Mouse (Mus musculus) neural tube, embryonic 11.5 days (tissue): ENCODE results near the gene Gtf2i. TPM values are rescaled to one million over a fixed set of nuclear protein-coding genes. Genes with fewer than 3 reads are reported as not detected.

ENCODE experiments used
- ATAC-seq: fragments of 200-750 bp; cut with Nextera tagmentation; 2 replicates; pipeline ENCODE4 v1.8.0; 2017; ENCODE audit warnings: moderate number of reproducible peaks, mild to moderate bottlenecking, moderate TSS enrichment, moderate library complexity; ENCODE audit not compliant: insufficient read depth, low FRiP score, low TSS enrichment
- DNase-seq: peaks from one replicate; pipeline ENCODE4 v3.0.0-alpha.2; 2015; ENCODE audit warnings: low spot score
- H3K27ac ChIP-seq: fragments of 300-500 bp; sonication (generic); 2 replicates; pipeline ENCODE4 v1.5.1; 2014; ENCODE audit warnings: low read depth, mild to moderate bottlenecking, low read length
- H3K27me3 ChIP-seq: fragments of 300-500 bp; sonication (generic); 2 replicates; pipeline ENCODE4 v1.6.1; 2014; ENCODE audit warnings: mild to moderate bottlenecking, low read length, mixed read lengths; ENCODE audit not compliant: control insufficient read depth, insufficient read depth
- H3K36me3 ChIP-seq: fragments of 300-500 bp; sonication (generic); 2 replicates; pipeline ENCODE4 v1.6.1; 2014; ENCODE audit warnings: mild to moderate bottlenecking, low read length, moderate library complexity, mixed read lengths; ENCODE audit not compliant: control insufficient read depth, insufficient read depth
- H3K4me1 ChIP-seq: fragments of 300-500 bp; sonication (generic); 2 replicates; pipeline ENCODE4 v1.6.1; 2014; ENCODE audit warnings: low read length, mixed read lengths; ENCODE audit not compliant: control insufficient read depth, insufficient read depth
- H3K4me2 ChIP-seq: fragments of 300-500 bp; sonication (generic); 2 replicates; pipeline ENCODE4 v1.6.1; 2014; ENCODE audit warnings: low read depth, mild to moderate bottlenecking, moderate library complexity
- H3K4me3 ChIP-seq: fragments of 300-500 bp; sonication (generic); 2 replicates; pipeline ENCODE4 v1.5.1; 2014; ENCODE audit warnings: low read depth, low read length
- H3K9ac ChIP-seq: fragments of 300-500 bp; sonication (generic); 2 replicates; pipeline ENCODE4 v1.6.1; 2014; ENCODE audit warnings: mild to moderate bottlenecking, low read length
- H3K9me3 ChIP-seq: fragments of 300-500 bp; sonication (generic); 2 replicates; pipeline ENCODE4 v1.6.1; 2016; ENCODE audit warnings: low read length; ENCODE audit not compliant: control insufficient read depth
- WGBS: fragments of 180-500 bp; shearing (Covaris S2); extraction: QIAGEN DNeasy Blood & Tissue Kit; methylation state at CpG from one replicate; pipeline ENCODE4 v1.1.7; 2014; 5-methylcytosine and 5-hydroxymethylcytosine counted together
- polyA plus RNA-seq: library from polyadenylated mRNA; unstranded; fragments of >200 nt; fragmentation: Nextera tagmentation; extraction: Ambion mirVana; gene quantifications from 2 replicates; pipeline ENCODE4 v1.2.1, GENCODE M21; 2014

Gtf2i gene
- polyA plus RNA-seq, 1 experiment from 2014 or later, result 193 TPM

DNA sequence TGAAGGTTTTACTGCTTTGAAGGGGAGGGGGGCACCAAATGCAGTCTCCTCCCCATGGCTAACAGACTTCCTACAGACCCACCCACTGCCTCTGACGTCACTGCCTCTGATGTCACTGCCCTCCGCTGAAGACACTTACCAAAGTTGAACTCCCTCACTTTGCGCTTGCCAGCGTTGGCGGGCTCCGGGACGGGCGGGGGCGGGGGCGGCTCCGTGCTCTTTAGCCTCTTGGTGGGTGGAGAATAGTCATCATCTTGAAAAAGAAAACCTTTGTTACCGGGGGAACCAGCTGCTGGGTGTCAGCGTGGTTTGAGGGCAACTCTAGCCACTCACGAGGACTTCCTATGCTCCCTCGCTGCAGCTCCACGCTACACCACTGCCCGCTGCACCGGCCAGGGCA, 48.2 kb downstream of the Gtf2i start:
- Histone ChIP-seq H3K9me3 (no peaks in the 10 kb centered on the region), H3K27ac (no peak overlapping the region), H3K4me1 (no peaks in the 10 kb centered on the region), H3K36me3 (peaks cover 54% of the 10 kb centered on the region), H3K4me2 (no peak overlapping the region), H3K4me3 (no peak overlapping the region), H3K9ac (no peak overlapping the region), H3K27me3 (no peaks in the 10 kb centered on the region)
- 89% methylated on average over 18 of the region's 18 CpGs for WGBS
- no peak for ATAC-seq
- DNase-seq, result peak; percentile 25

DNA sequence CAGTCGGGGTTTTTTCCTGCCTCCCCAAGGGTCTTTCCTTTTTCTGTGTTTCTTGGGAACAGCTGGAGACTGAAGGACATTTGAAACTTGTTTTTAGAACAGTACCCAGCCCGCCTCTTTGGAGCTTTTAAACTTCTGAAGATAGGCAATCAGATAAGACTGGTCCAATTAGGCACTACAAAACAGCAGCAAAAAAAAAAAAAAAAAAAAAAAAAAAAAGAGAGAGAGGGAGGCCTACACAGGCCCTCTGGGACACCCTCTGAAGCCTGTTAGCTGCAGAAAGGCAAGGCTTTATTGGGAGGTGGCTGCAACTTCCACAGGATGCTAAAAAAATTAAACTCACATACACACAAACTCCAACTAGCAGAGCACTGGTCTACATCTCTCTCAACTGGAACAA, 48.7 kb downstream of the Gtf2i start:
- H3K27ac ChIP-seq, result no peak overlapping the region
- no peak for DNase-seq
- H3K36me3 ChIP-seq, result peaks cover 56% of the 10 kb centered on the region
- H3K4me1 ChIP-seq, result no peaks in the 10 kb centered on the region
- no peak overlapping the region for H3K4me2 ChIP-seq
- no peaks in the 10 kb centered on the region for H3K9me3 ChIP-seq
- ATAC-seq, result no peak
- H3K27me3 ChIP-seq, result no peaks in the 10 kb centered on the region
- no peak overlapping the region for H3K4me3 ChIP-seq
- H3K9ac ChIP-seq, result no peak overlapping the region
- WGBS, result 85% methylated on average over 2 of the region's 2 CpGs

DNA sequence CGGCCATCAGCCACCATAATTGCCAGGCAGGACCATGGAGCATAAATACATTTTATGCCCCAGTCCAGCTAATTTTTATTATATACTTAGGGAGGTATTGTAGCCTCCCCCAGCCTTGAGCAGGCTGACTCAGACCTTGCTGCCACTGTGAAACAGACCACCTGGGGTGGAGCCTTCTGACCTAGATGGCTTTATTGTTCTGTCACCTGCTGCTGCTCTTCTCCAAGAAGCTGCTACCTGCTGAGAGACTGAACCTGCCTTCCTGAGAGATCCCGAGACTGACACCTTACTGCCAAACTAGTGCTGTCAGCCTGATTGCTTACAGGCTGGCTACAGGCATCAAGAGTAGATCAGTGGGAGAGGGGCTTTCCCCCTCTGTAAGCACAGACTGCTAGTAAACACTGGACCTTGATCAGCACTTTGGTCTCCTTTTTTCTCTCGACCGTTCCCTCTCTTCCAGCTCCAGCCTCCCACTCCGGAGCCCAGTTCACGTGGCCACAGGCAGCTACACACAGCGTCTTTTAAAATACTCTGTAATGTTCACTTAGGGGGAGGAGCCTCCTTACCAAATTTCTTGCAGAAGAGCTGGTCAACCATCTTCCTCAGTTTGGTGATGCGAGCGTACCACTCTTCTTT, 54.4 kb downstream of the Gtf2i start:
- Histone ChIP-seq H3K4me1 (no peaks in the 10 kb centered on the region), H3K9ac (no peak overlapping the region), H3K36me3 (peaks cover 60% of the 10 kb centered on the region), H3K27ac (no peak overlapping the region), H3K27me3 (no peaks in the 10 kb centered on the region), H3K9me3 (no peaks in the 10 kb centered on the region), H3K4me2 (no peak overlapping the region), H3K4me3 (no peak overlapping the region)
- WGBS, result 88% methylated on average over 9 of the region's 9 CpGs
- no peak for ATAC-seq
- DNase-seq, result no peak

DNA sequence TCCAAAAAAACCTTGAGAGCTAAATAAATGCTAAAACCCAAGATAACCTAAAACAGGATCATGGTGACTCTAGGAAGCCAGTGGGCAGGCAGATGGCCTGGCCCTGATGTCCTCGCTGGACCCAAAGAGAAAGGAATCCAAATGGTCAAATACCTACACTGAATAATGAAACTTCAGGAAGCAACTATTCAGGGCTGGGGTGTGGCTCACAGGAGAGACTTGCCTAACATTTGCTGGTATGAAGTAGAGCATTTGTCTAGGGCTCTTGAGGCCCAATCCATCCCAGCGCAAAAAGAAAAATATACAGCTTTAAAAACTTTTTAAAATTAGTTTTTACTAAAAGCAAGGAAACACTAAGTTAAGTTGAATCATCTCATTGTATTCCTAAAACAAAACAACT, 55.6 kb downstream of the Gtf2i start:
- no peaks in the 10 kb centered on the region for H3K27me3 ChIP-seq
- H3K36me3 ChIP-seq, result peaks cover 56% of the 10 kb centered on the region
- H3K9me3 ChIP-seq, result no peaks in the 10 kb centered on the region
- H3K4me2 ChIP-seq, result no peak overlapping the region
- no peaks in the 10 kb centered on the region for H3K4me1 ChIP-seq
- DNase-seq (no peak), ATAC-seq (no peak)
- no peak overlapping the region for H3K9ac ChIP-seq
- no peak overlapping the region for H3K27ac ChIP-seq
- 93% methylated on average over 2 of the region's 2 CpGs for WGBS
- no peak overlapping the region for H3K4me3 ChIP-seq

DNA sequence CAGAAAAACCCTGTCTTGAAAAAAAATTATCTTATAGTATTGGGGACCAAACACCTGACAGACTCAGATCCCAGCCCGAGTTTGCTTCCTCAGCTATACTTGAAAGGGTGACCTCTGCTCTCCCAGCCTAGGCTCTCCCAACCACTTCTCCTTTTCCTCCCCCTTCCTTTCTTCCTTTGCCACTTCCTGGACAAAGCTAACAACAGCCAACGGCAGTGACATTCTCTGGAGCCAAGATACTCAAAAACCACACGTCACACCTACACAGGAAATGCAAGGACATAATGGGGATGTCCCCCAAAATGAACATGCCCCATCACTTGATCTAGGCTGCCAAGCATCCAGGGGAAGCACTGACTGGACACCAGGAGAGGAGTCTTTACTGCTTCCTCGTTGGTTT, 56.2 kb downstream of the Gtf2i start:
- Histone ChIP-seq H3K9me3 (no peaks in the 10 kb centered on the region), H3K36me3 (peaks cover 51% of the 10 kb centered on the region), H3K27me3 (no peaks in the 10 kb centered on the region), H3K9ac (no peak overlapping the region), H3K4me2 (no peak overlapping the region), H3K4me1 (no peaks in the 10 kb centered on the region), H3K4me3 (no peak overlapping the region), H3K27ac (no peak overlapping the region)
- 81% methylated on average over 4 of the region's 4 CpGs for WGBS
- DNase-seq (no peak), ATAC-seq (no peak)

DNA sequence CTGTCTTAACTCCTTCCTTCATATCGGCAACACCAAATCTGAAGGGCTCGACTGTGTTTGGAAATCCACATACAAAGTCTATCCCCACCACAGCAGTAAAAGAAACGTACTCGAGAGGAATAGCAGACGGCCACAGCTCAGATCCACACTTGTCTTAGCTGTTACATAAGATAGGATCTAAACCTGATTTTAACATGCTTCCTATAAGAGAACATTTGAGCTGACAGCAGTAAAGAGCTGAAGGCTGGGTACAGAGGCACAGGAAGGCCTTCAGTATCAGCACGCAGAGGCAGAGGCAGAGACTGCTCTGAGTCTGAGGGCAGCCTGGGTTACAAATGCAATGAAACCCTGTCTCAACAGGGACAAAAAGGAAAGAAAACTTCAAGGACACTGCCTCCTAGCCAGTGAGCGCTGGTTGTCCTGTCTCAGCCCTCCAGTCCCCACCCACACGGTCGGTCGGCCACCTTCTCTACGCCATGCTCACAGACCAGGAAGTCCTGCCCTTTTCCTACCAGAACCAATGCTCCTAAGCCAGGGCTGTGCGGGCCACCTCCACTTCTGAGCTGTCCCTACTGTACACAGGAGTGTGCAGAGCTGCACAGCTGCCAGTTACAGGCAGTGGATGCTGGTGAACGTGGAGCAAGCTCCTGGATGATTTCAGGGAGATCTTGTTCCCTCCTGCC, 57.1 kb downstream of the Gtf2i start:
- Histone ChIP-seq H3K4me3 (no peak overlapping the region), H3K27me3 (no peaks in the 10 kb centered on the region), H3K9me3 (no peaks in the 10 kb centered on the region), H3K9ac (no peak overlapping the region), H3K27ac (no peak overlapping the region), H3K4me2 (no peak overlapping the region), H3K36me3 (peaks cover 46% of the 10 kb centered on the region), H3K4me1 (no peaks in the 10 kb centered on the region)
- ATAC-seq (no peak), DNase-seq (no peak)
- WGBS, result 91% methylated on average over 13 of the region's 13 CpGs

DNA sequence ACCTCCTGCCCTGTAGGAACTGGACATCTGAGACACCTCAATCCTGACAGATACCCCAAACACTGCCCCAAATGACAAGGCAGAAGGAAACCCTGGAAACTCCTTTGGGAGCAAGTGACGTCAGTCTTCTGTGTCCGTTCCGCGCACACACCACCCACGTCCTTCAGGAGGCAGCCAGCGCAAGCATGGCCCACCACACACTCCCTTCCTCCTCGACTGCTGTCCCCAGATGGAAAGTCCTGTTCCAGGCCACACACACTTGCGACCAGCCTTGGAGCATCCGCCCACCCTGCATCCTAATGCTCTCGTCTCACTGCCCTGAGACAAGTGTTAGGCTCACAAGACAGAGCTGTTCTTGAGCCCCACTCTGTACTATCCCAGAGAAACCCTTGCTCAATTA, 59.3 kb downstream of the Gtf2i start:
- Histone ChIP-seq H3K4me3 (no peak overlapping the region), H3K4me1 (no peaks in the 10 kb centered on the region), H3K9ac (no peak overlapping the region), H3K36me3 (peaks cover 39% of the 10 kb centered on the region), H3K9me3 (no peaks in the 10 kb centered on the region), H3K27ac (no peak overlapping the region), H3K4me2 (no peak overlapping the region), H3K27me3 (no peaks in the 10 kb centered on the region)
- WGBS, result 95% methylated on average over 10 of the region's 10 CpGs
- ATAC-seq, result no peak
- DNase-seq, result no peak

DNA sequence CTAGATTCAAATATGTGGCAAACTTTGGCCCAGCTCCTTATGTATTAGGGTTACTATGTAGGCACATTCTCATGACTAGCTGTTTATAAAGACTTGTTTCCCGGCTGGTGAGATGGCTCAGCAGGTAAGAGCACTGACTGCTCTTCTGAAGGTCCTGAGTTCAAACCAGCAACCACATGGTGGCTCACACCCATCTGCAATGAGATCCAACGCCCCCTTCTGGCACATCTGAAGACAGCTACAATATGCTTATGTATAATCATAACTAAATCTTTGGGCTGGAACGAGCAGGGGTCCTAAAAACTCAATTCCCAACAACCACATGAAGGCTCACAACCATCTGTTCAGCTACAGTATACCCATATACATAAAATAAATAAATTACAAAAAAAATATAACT, 60.8 kb downstream of the Gtf2i start:
- no peak overlapping the region for H3K27ac ChIP-seq
- ATAC-seq (no peak), DNase-seq (no peak)
- H3K4me2 ChIP-seq, result no peak overlapping the region
- no peaks in the 10 kb centered on the region for H3K27me3 ChIP-seq
- WGBS, result 82% methylated on average over 3 of the region's 3 CpGs
- no peak overlapping the region for H3K9ac ChIP-seq
- H3K36me3 ChIP-seq, result peaks cover 39% of the 10 kb centered on the region
- H3K9me3 ChIP-seq, result no peaks in the 10 kb centered on the region
- H3K4me1 ChIP-seq, result no peaks in the 10 kb centered on the region
- no peak overlapping the region for H3K4me3 ChIP-seq

DNA sequence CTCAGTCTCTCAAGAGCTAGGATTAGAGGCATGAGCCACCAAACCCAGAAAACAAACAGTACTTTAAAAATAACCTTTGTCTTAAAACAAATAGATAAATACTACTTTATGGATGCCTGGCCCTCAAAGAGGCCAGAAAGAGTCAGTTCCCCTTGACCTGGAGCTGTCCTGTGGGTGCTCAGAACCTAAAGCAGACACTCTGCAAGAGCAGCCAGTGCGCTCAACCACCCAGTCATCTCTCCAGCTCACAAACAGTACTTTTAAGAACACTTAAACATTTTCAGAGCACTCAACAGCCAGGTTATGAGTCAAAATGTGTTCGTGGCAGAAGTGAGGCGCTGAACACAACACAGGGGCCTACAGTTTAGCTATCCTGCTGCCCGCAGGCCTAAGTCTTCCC, 63.5 kb downstream of the Gtf2i start:
- 96% methylated on average over 4 of the region's 4 CpGs for WGBS

More for the DNA sequence above, 63.5 kb downstream of the Gtf2i start:
- ATAC-seq (no peak), DNase-seq (no peak)
- Histone ChIP-seq H3K4me2 (no peak overlapping the region), H3K36me3 (peaks cover 48% of the 10 kb centered on the region), H3K4me3 (no peak overlapping the region), H3K9me3 (no peaks in the 10 kb centered on the region), H3K9ac (no peak overlapping the region), H3K4me1 (no peaks in the 10 kb centered on the region), H3K27ac (no peak overlapping the region), H3K27me3 (no peaks in the 10 kb centered on the region)
